Mouse (Mus musculus) heart, adult 18-20 months (tissue): Measurements from ENCODE around the gene Ust. TPM values are rescaled to one million over a fixed set of nuclear protein-coding genes. Genes with fewer than 3 reads are reported as not detected.

Experiments
- DNase-seq, 2 experiments: peaks; one replicate each; pipeline ENCODE4 v3.0.0; 2021 to 2022; ENCODE audit warnings: mixed read lengths in 1 of 2
- total RNA-seq, 2 experiments: library from RNA; stranded (reverse); gene quantifications; 2 replicates each; pipeline ENCODE4 v1.2.3; 2021

The Ust gene
- total RNA-seq, 2 experiments from 2014 or later = 1.1 to 1.9 TPM

GRCm38 (mm10) chr10:8428787-8429778 is 89.5 kb downstream of the Ust start:
- peak in 1 of 2 experiments; percentile 19 for DNase-seq

GRCm38 (mm10) chr10:8427671-8428364 is 90.8 kb downstream of the Ust start:
- peak; percentile 16 to 26 for DNase-seq

GRCm38 (mm10) chr10:8419496-8420009 is 99.1 kb downstream of the Ust start:
- no peak for DNase-seq

GRCm38 (mm10) chr10:8415474-8415873 is 103.2 kb downstream of the Ust start:
- DNase-seq = no peak

- DNase-seq = no peak
Observed at GRCm38 (mm10) chr10:8415036-8415435, 103.6 kb downstream of the Ust start.

- no peak for DNase-seq
Observed at GRCm38 (mm10) chr10:8405141-8405540, 113.5 kb downstream of the Ust start.

GRCm38 (mm10) chr10:8392226-8392625 is 126.4 kb downstream of the Ust start:
- DNase-seq = peak in 1 of 2 experiments; percentile 1

- peak; percentile 61 to 77 for DNase-seq
Observed at GRCm38 (mm10) chr10:8391264-8391748, 127.3 kb downstream of the Ust start.

- DNase-seq = no peak
Observed at GRCm38 (mm10) chr10:8388239-8388638, 130.4 kb downstream of the Ust start.

- no peak for DNase-seq
Observed at GRCm38 (mm10) chr10:8369894-8370500, 148.6 kb downstream of the Ust start.

- no peak for DNase-seq
Observed at GRCm38 (mm10) chr10:8365816-8366215, 152.8 kb downstream of the Ust start.

GRCm38 (mm10) chr10:8364182-8364581 is 154.4 kb downstream of the Ust start:
- DNase-seq = no peak

- DNase-seq = no peak
Observed at GRCm38 (mm10) chr10:8363281-8363680, 155.3 kb downstream of the Ust start.

GRCm38 (mm10) chr10:8358286-8359045 is 160.2 kb downstream of the Ust start:
- DNase-seq = peak in 1 of 2 experiments; percentile 28

GRCm38 (mm10) chr10:8353534-8353933 is 165.1 kb downstream of the Ust start:
- peak in 1 of 2 experiments; percentile 21 for DNase-seq

GRCm38 (mm10) chr10:8350626-8351025 is 168.0 kb downstream of the Ust start:
- DNase-seq = no peak

- DNase-seq = no peak
Observed at GRCm38 (mm10) chr10:8347497-8347896, 171.1 kb downstream of the Ust start.

- DNase-seq = no peak
Observed at GRCm38 (mm10) chr10:8342556-8342955, 176.1 kb downstream of the Ust start.

GRCm38 (mm10) chr10:8339645-8340428 is 178.8 kb downstream of the Ust start:
- no peak for DNase-seq

- DNase-seq = no peak
Observed at GRCm38 (mm10) chr10:8336601-8337000, 182.0 kb downstream of the Ust start.

- DNase-seq = no peak
Observed at GRCm38 (mm10) chr10:8330958-8331357, 187.7 kb downstream of the Ust start.
